Mouse (Mus musculus) monocyte, adult 2 months (primary cell): ENCODE data around the gene Trim14.

Experiments
- DNase-seq, 2 experiments: peaks; one replicate each; pipeline ENCODE4 v3.0.0; 2022; ENCODE audit warnings: low spot score in 2 of 2, low read depth in 1 of 2

The Trim14 gene

DNA sequence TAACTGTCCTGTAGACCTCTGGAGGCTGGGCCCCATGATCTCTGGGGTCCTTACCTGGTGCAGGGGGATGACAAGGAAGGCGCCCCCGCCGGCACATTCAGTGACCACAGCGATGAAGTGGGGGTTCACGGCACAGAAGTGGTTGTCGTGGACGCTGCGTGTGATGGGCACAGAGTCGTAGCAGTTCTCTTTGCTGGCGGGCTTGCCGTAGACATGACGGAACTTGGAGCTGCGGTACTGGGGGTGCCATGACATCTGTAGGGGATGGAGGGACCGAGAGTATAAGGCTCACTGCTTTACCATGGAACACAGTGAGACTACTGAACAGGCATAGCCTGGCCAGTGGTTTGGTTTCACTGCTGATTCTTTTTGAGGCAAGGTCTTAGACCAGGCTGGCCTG lies 26.9 kb upstream of the Trim14 start:
- DNase-seq = no peak

DNA sequence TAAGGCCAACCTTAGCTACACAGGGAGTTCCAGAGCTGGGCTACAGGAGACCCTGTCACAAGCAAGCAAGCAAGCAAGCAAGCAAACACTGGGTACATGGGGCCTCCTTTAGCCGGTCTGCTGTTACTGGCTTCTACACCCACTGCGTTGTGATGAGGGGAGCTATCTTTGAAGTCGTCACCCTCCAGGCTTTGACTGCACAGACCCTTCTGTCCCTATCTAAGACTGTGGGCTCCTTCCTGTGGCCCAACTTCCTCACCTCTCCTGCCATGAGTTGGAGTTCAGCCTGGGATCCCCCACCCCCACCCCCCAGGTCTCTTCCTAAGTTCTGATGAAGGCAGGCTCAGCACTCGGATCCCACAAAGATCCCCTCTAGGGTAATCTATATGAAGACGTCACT lies 26.1 kb upstream of the Trim14 start:
- no peak for DNase-seq

DNA sequence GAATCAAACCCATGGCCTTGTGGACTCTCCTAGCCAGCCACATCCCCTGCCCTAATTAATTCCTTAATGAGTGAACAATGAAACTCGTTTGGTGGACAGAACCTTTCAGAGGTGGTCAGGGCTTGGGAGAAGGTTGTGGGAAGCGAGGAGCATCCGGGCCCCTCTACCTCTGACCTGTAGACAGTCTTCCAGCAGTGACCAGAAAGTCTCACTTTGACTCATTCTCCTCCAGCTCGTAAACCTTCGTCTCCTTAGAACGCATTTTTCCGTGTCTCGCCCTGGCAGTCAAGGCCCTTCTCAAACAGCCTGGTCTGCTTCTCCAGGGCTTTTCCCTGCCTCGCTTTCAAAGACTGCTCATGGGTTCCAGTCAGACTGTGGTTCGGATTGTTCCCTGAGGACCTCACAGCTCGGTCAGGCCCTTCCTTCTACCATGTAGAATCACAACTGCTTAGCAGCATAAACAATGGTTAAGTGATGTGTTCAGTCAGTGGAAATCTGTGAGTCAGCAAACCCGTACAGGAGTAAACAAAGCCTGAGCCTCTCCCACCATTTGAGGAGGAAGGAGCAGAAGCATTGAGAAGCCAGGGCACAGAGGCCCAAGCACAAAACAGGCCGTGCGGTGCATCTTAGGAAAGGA lies 24.2 kb upstream of the Trim14 start:
- no peak for DNase-seq

DNA sequence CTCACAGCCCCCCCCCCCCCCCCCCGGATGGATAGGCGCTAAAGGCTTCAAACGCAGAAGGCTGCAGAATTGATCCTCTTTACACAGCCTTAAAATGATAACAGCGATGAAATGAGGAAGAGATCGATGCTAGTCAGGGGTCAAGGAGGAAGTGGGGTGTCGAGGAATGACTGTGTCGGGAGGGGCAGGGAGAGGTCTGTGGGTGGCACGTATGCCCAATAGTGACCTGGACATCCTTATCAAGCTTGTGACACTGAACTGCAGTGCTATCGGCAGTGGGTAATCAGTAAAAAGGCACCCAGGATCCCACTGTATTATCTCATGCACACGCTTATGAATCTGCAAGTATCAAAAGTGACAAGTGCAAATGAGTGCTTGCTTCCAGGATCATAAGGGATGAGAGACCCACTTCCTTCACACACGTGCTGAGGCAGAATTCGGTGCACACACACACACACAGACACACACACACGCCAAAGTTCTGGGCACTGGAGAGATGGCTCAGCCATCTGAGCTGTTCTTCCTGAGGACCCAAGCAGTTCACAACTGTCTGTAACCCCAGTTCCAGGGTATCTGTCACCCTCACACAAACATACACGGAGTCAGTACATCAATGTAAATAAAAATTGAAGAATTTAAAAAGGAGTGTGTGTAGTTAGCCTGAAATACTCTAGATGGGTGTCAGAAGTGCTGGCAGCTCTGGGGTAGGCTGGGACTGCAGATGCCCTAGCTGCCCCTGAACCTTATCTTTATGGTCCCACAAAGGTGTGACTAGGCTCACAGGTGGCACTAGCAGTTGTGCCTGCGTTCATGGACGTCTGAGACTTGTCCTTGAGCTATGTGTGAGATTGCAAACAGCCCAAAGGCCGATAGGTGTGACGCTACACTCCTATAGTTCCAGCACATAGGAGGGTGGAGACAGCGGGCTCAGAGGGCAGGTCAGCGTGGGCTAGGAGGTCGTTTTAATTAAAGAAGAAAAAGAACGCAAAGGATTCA lies 23.0 kb upstream of the Trim14 start:
- no peak for DNase-seq

- DNase-seq = no peak
These were observed 21.0 kb upstream of the Trim14 start for GRCm38 (mm10) chr4:46556933-46557332.

DNA sequence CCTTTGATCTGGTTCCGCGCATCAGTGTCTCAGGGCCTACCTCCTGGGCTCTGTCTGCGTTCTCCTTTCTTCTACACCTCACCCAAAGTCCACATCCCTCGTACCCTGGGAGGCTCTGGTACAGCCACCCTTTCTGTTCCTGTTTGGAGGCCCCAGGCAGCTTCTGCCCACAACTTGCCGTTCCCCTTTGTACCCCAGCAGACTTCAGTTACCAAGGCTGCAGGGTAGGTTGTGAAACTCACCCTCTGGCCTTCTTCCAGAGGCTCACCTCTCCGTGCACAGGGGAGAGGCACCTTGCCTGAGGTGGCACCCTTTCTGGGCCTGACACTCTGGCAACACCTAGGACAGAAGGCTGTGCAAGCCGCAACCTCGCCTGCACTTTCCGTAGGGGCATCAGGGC lies 19.8 kb upstream of the Trim14 start:
- DNase-seq = peak in 1 of 2 experiments; percentile 37

- DNase-seq = peak; percentile 54 to 68
These were observed 18.5 kb upstream of the Trim14 start for GRCm38 (mm10) chr4:46554295-46555069.

DNA sequence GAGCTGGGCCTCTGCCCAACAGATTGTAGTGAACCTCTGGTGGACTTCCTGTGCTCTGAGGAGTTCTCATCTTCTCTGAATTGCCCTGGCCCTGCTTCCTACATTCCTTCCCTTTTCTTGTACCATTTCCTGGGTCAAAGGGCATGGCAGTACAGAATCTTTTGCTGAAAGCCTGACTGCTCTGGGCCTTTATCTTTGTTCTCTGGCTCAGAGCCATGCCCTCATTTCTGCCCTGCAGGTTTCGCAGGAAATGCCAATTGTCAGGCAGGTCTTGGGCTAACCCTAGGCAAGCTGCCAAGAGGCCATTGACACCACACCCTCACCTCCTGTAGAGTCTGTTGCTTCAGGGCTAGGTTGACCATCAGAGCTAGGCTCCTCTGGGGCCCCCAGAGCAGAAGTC lies 17.9 kb upstream of the Trim14 start:
- no peak for DNase-seq

DNA sequence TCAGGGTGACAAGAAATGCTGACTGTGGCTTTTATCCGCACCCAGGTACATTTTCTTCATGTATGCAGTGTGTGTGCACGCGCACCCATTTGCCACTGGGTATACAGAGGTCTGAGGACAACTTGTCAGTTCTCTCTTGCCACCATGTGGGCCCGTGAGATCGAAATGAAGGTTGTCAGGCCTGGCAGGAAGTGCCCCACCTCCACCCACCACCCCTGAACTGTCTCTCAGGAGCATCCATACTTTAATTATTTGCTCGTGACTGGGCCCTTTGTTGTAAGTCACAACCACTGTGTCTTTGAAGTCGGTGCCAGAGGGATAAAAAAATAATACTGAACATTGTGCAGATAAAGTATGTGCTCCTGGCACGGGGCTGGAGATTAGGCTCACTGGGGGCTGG lies 14.5 kb upstream of the Trim14 start:
- no peak for DNase-seq

DNA sequence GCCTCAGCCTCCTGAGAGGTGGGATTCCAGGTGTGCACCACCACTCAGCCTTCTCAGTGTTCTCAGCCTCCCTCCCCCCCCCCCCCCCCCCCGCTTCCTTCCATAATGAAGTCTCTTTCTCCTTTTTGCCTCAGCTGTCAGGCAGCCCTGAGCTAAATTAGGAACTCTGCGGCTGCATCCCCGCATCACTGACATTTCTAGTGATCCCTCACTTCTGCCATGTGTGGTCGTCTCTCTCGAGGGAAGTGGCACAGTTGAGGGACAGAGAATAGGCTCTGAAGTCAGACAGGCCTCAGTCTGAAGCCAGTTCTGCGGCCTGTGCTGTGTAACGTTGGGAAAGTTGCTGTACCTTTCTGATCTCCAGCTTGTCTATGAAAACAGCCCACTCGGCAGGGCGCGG lies 14.0 kb upstream of the Trim14 start:
- no peak for DNase-seq

- no peak for DNase-seq
These were observed 10.8 kb upstream of the Trim14 start for GRCm38 (mm10) chr4:46546709-46547108.

DNA sequence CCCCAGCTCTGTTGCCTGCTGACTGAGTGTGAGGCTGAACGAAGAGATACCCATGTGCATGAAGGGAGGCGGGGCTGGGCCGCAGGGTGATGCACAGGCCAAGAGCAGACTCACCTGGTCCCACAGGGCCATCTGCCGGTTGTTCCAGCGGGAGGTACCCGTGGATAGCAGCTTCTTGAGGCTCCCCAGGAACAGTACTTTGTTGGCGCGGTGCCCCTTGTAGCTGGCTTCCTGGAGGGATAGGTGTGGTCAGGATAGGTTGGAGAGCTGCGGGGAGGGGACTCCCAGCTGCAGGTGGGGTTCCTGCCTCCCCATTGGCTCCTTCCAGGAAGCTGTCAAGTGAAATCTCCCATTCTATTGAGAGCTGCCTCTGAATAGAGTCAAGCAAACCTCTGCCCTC lies 9.6 kb upstream of the Trim14 start:
- DNase-seq = no peak

- peak; percentile 48 to 65 for DNase-seq
These were observed 8.4 kb upstream of the Trim14 start for GRCm38 (mm10) chr4:46544313-46544712.

DNA sequence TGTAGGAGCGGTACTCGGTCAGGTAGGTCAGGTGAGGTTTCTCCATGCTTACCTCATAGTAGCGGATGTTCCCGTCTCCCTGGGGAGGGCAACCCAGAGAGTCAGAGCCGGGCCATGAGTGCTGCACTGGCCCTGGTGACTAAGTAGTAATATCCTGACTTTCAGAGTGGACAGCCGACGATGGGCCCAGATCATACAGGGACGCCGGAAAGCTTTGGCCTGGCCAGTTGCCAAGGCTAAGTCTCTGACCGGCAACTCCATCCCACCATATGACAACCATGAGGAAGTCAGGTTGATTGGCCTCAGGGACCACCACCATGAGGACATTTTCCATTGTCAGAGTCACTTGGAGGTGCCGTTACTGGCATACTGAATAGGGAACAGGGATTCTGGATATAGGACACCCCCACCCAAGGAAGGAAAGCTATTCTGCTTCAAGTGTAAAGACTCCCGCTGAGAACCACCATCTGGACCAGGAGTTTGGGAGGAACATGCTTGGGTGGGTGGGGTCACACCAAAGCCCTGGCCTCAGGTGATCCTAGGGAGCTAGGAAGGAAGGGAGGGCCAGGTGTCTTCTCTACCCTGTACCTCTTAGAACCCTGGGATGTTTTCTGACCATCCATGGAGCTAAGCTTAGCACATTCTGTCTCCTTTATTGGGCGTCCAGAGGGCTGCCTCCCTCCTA lies 7.6 kb upstream of the Trim14 start:
- DNase-seq = no peak

DNA sequence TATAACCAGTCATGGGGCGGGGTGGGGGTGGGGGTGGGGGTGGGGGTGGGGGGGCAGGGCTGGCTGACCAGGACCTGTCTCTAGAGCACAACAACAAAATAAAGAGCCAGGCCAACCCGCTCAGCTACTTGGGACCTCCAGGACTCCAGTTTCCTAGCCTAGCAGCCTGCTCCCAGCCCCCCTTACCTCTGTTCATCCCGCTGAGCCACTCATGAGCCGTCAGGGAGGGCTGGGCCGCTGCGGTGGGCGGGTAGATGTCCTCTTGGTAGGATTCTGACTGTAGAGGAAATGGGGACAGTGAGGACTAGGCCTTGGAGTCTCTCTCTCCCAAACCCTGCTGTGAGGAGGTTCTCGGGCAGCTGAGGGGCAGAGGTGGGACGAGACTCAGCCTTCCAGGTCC lies 5.8 kb upstream of the Trim14 start:
- no peak for DNase-seq

- DNase-seq = no peak
These were observed 3.2 kb upstream of the Trim14 start for GRCm38 (mm10) chr4:46539167-46539566.

GRCm38 (mm10) chr4:46535094-46535830 lies 679 bp downstream of the Trim14 start:
- DNase-seq = no peak

GRCm38 (mm10) chr4:46533934-46534720 lies 1.8 kb downstream of the Trim14 start:
- DNase-seq = no peak

DNA sequence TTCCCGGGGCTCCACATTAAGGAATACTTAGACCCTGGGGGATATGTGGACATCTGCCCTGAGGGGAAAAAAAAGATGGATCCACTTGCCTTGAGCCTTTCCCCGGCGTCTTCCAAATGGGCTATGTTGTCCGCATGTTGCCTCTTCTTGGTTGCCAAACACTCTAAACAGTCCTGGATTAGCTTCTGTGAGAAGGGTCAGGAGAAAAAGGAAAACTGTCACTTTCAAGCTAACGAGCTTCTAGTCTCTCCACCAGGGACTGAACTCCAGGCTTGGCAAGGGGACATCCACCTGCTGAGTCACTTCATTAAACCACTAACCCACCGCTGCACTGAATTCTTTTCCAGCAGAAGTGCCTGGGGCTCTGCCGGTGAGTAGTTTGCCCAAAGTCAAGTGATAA lies 3.0 kb downstream of the Trim14 start:
- DNase-seq = no peak

GRCm38 (mm10) chr4:46532511-46532910 lies 3.4 kb downstream of the Trim14 start:
- no peak for DNase-seq
